Mouse (Mus musculus): Measurements from ENCODE around the gene P4hb.
"Not testable (repeated sequence)": the region's sequence is repeated elsewhere in the genome, so short reads cannot be mapped to it uniquely, and the experiment has no call there.

P4hb gene

GRCm38 (mm10) chr11:120571122-120571521 lies 1.9 kb downstream of the P4hb start:
- no peak for DNase-seq

- DNase-seq, result no peak
Observed at GRCm38 (mm10) chr11:120568324-120568723, 4.7 kb downstream of the P4hb start.

DNA sequence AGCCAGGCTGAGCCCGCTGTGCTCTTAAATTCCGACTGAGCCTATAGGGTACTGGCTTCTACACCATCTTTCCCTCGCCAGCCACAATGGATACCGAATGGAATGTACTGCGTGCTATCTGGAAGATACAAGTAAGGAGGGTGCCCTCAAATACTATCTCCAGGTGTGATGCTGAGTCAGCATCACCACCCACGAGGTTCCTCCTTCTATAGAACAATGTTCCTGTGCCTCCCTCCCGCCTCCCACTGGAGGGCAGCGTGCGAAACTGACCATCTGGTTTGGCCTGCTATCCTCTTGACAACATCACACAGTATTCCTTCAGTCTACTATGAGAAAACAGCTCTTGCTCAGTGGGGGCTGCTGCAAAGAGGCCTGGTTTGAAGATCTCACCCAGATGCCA lies 7.9 kb downstream of the P4hb start:
- no peak for DNase-seq

- DNase-seq, result no peak
Observed at GRCm38 (mm10) chr11:120562949-120563348, 10.1 kb downstream of the P4hb start.

- no peak for DNase-seq
Observed at GRCm38 (mm10) chr11:120560952-120561728, 11.9 kb downstream of the P4hb start.

DNA sequence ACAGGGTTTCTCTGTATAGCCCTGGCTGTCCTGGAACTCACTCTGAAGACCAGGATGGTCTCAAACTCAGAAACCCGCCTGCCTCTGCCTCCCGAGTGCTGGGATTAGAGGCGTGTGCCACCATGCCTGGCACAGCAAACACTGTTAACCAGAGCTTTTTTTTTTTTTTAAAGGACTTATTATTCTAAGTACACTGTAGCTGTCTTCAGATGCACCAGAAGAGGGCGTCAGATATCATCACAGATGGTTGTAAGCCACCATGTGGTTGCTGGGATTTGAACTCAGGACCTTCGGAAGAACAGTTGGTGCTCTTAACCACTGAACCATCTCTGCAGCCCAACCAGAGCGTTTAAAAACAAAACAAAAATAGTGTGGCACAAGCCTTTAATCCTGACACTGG lies 14.2 kb downstream of the P4hb start:
- DNase-seq, result not testable (repeated sequence)

GRCm38 (mm10) chr11:120555260-120555659 lies 17.8 kb downstream of the P4hb start:
- no peak for DNase-seq

DNA sequence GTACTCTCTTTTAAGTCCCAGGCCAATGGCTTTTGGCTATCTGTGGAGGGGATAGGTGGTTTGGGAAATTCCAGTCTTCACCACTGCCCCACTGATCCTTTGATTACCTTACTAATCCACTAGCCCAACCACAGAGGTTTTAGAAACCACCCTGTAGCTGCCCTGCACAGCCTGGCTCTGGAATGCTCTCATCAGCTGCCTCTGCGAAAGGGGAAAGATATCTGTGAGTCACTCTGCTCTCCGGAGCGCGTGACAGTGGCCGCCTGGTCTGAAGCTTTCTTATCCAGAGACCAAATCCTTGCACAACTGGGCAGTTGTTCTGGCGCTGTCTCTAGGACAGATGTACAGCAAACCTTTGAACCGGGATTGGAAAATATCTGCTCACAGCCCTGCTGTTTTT lies 18.2 kb downstream of the P4hb start:
- DNase-seq, result no peak

DNA sequence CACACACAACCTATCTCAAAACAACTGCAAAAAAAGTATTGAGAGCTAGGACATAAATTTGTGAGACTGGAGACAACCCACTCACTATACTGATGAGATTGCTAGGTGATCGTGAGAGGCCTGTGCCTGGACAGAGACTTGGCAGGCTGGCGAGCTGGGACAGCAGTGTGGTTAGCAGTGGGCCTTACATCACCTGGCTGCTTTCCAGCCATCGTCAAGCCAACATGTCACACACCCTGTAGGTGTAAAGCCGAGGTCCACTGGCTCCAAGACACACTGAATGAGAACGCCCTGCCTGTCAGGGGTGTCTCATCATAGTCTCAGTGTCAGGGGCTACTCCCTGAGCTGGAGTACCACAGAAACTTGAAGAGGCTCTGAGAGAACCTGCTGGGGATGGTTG lies 20.3 kb downstream of the P4hb start:
- no peak for DNase-seq

DNA sequence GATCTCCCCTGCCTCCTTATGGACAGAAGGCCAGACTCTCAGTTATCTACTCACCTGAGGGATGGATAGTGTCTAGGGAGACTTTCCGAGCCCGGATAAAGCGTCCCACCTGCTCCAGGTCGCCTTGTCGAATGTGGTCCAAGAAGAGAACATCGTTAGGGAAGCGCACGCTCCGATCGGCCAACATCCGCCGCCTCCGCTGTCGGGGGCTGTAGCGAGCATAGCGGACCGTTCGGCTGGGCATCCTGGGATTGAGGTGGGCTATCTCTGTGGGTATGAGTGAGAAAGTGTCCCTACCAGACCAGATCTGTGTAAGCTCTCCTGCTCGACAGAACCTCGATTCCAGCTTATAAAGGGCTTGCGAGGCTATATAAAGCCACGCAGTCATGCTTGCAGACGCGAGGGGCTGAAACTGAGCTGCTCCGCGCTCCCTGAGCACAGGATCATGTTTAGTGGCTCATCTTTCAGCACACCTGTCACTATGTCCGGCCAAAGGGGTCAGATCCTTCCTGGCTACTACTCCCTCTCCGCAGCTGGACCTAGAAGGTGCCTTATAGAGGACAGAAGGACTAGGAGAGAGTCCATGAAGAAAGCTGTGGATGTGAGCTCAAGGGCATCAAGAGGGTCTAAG lies 22.1 kb downstream of the P4hb start, which contains the start of gene Ppp1r27:
Ppp1r27 (minus strand) TSS at position 323 of the 631 bp plus-strand sequence.
- DNase-seq, result no peak

GRCm38 (mm10) chr11:120549986-120550809 lies 22.9 kb downstream of the P4hb start:
- DNase-seq, result no peak

- peak; percentile 92 for DNase-seq
Observed at GRCm38 (mm10) chr11:120549168-120549945, 23.7 kb downstream of the P4hb start, which contains the start of gene Mcrip1. Gene Mcrip1 (minus strand): TSS chr11:120549727.

GRCm38 (mm10) chr11:120548786-120549167 lies 24.3 kb downstream of the P4hb start:
- DNase-seq, result no peak

DNA sequence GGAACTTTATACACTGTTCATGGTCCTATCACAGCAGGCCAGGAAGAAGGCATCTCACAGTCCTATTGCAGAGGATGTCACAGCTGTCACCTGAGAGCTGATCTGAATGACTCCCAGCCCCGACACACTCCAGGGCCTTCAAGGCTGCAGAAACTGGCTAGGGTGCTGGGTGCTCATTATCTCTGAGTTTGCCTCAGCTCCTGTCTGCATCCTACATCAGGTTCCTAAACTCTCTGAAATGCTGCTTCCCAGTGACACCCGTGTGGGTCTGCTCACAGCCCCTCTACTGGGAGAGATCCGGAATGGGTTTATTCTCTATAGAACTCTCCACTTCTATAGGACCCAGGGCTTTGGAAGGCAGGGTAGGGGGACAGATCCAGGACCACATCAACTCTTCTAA lies 24.8 kb downstream of the P4hb start:
- no peak for DNase-seq

- no peak for DNase-seq
Observed at GRCm38 (mm10) chr11:120547469-120547868, 25.6 kb downstream of the P4hb start.

GRCm38 (mm10) chr11:120545964-120546363 lies 27.1 kb downstream of the P4hb start:
- no peak for DNase-seq

DNA sequence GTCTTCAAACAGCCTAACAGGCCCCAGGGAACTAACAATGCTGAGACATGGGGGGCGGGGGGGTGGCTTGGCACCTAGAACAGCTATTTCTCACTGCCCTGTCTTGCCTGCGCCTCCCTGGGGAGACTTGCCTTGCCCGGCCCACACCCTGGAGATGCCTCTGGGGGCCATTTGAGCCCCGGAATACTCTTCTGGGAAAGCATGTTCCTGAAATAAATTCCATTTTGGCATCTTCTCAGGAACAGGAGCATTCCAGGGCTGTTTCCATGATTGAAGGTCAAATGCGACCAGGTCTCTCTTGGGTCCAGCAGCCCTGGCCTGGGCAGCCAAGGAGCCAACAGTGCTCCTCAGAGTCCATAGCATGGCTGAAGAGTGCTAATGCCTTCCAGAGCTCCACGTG lies 30.7 kb downstream of the P4hb start:
- no peak for DNase-seq

DNA sequence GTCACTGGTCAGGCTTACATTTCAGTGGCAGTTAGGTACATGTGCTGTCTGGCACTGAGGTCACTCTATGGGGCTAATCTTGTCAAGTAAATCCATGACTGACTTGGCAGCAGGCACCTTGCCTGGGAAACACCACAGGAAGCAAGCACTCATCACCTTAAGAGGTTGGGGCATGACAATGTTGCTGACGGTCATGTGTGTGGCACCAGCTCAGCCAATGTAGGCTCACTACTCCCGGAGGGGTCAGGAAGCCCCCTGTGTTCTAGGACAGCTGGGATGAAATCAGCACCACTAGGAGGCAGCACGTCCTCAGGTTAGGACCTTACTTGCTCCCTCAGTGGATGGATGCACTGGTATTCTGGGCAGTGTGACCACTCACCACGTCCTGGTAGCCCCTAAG lies 31.1 kb downstream of the P4hb start:
- DNase-seq, result no peak

- no peak for DNase-seq
Observed at GRCm38 (mm10) chr11:120539285-120540014, 33.6 kb downstream of the P4hb start.

DNA sequence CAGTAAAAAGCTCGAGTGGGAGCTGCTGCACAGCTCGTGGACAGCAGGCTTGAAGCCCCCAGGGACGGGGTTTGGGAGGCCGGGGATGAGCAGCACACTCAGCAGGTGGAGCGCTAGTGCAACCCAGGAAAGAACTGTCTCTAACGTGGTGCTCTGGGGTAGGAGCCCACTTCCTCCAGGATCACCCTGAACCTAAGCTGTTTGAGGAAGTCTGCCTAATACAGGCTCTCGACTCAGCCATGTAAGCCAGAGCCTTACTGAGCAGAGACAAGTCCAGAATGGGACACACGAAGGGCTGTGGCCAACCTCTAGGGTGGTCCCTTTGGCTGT lies 34.1 kb downstream of the P4hb start:
- no peak for DNase-seq

GRCm38 (mm10) chr11:120538485-120538884 lies 34.6 kb downstream of the P4hb start:
- no peak for DNase-seq

- DNase-seq, result no peak
Observed at GRCm38 (mm10) chr11:120535804-120536203, 37.2 kb downstream of the P4hb start.
